ENCODE assay signal across 26 mouse cellular contexts in genomic region chr4:63346659-63347058, GRCm38 (mm10). TPM values are rescaled to one million over a fixed set of nuclear protein-coding genes. Genes with fewer than 3 reads are reported as not detected.
DNase-seq lines count a peak whose midpoint lies in the region; TF ChIP-seq lines count a peak whose summit lies in the region.
"Had no signal": no experiment of that assay in that cellular context is flagged by ENCODE, and none has a peak within 500 bp of the region (broad histone marks: within the 10 kb centered on the region; RNA-seq: fewer than 3 reads in every experiment).

No protein-coding gene starts in this region.

- H3K27ac ChIP-seq in gastrocnemius, adult 2 months, result no peak overlapping the region
- peak overlapping the region; percentile 91 for H3K27ac ChIP-seq in liver, adult 2 months (replicated peaks; ENCODE audit: insufficient read depth, low read depth, low read length)
- H3K27ac ChIP-seq: embryonic facial prominence, embryonic 13.5 days; embryonic facial prominence, embryonic 15.5 days; forebrain, embryonic 10.5 days; forebrain, embryonic 12.5 days had no signal

- H3K36me3 ChIP-seq in liver, adult 2 months (ENCODE audit: control insufficient read depth, insufficient read depth, low read length), result 0 out of 2 replicates have a peak, but pooled peaks cover 2% of the 10 kb centered on the region
- H3K36me3 ChIP-seq: embryonic facial prominence, embryonic 13.5 days; embryonic facial prominence, embryonic 15.5 days; forebrain, embryonic 10.5 days; forebrain, embryonic 12.5 days had no signal

- H3K4me1 ChIP-seq in liver, adult 2 months (ENCODE audit: control insufficient read depth, insufficient read depth, low read length), result peaks cover 23% of the 10 kb centered on the region
- H3K4me1 ChIP-seq: forebrain, embryonic 10.5 days; forebrain, embryonic 12.5 days had no signal

- intact Hi-C loops in gastrocnemius, adult 2 months (cut with DNase I), result no loop called here
- intact Hi-C loops in gastrocnemius, postnatal 14 days (cut with DNase I; ENCODE audit: low total_unique reads), result no loop called here

- H3K4me3 ChIP-seq in gastrocnemius, adult 2 months, result no peak overlapping the region
- H3K4me3 ChIP-seq in liver, adult 2 months (ENCODE audit: insufficient read depth, low read depth, low read length), result no peak overlapping the region
- H3K4me3 ChIP-seq: embryonic facial prominence, embryonic 13.5 days; embryonic facial prominence, embryonic 15.5 days; erythroblast, embryonic 14.5 days; forebrain, embryonic 10.5 days; forebrain, embryonic 12.5 days had no signal

- H3K79me2 ChIP-seq in liver, adult 2 months (ENCODE audit: control insufficient read depth, insufficient read depth, low read length), result no peaks in the 10 kb centered on the region

- no peak for TF ChIP-seq CTCF in gastrocnemius, adult 2 months (IDR thresholded peaks at IDR 0.05)
- TF ChIP-seq CTCF in liver, adult 2 months (IDR thresholded peaks at IDR 0.05; ENCODE audit: low read depth, low read length), result no peak

- no peak for TF ChIP-seq POLR2A in liver, adult 2 months (IDR thresholded peaks at IDR 0.05; ENCODE audit: extremely low read depth, insufficient read depth, low read length)

- peak; percentile 8 for DNase-seq in gastrocnemius, adult 2 months
- no peak for DNase-seq in gastrocnemius, postnatal 14 days
- peak; percentile 96 for DNase-seq in liver, adult 2 months (ENCODE audit: extremely low read depth, low read depth, low spot score)
- DNase-seq in liver, result no peak
- DNase-seq: adrenal gland, adult 8-10 months; adrenal gland, postnatal 25 days; cerebellum, adult 11 months; cerebellum, adult 18-20 months; cerebellum, adult 8-10 months; cerebellum, adult 9-11 months; cerebellum, postnatal 14 days; cerebellum, postnatal 36 days; embryo, embryonic 11 days had no signal

- no peaks in the 10 kb centered on the region for H3K27me3 ChIP-seq in liver, adult 2 months (ENCODE audit: control insufficient read depth, insufficient read depth, low read length)
- H3K27me3 ChIP-seq: embryonic facial prominence, embryonic 13.5 days; embryonic facial prominence, embryonic 15.5 days; forebrain, embryonic 12.5 days had no signal

- H3K9ac ChIP-seq in liver, adult 2 months (ENCODE audit: low read depth, low read length), result peak overlapping the region; percentile 55
- H3K9ac ChIP-seq: embryonic facial prominence, embryonic 13.5 days; embryonic facial prominence, embryonic 15.5 days; forebrain, embryonic 12.5 days had no signal

- WGBS in liver, adult 2 months, result 21% methylated on average over 4 of the region's 4 CpGs

RNA-seq across cellular contexts. Expression of gene Orm1, which starts 2.3 kb away (rescaled TPM):
- 1 to 10 TPM in 1 of 2 experiments, not detected in 1; 1.3 TPM for total RNA-seq in gastrocnemius, adult 2 months (2021)
- total RNA-seq in gastrocnemius, postnatal 14 days (2021), result not detected
- 1,235 and 2,595 TPM in 2 replicates for total RNA-seq in liver, adult 2 months (2014; rRNA removed)
- polyA plus RNA-seq in liver, adult 2 months (2012; rRNA removed), result 676 and 691 TPM in 2 replicates
- total RNA-seq: ES-E14, MEL had no signal
- polyA plus RNA-seq: brain, embryonic 14.5 days; embryonic facial prominence, embryonic 11.5 days; embryonic facial prominence, embryonic 13.5 days; erythroblast, embryonic 14.5 days; forebrain, embryonic 10.5 days; forebrain, embryonic 12.5 days; forebrain, embryonic 14.5 days; forebrain, embryonic 16.5 days had no signal

RNA-seq across cellular contexts. Expression of gene Orm3, which starts 9.3 kb away (rescaled TPM):
- not detected for total RNA-seq in gastrocnemius, adult 2 months (2021)
- total RNA-seq in gastrocnemius, postnatal 14 days (2021), result not detected
- 1.1 and 14.1 TPM in 2 replicates for total RNA-seq in liver, adult 2 months (2014; rRNA removed)
- 7.3 and 11.4 TPM in 2 replicates for polyA plus RNA-seq in liver, adult 2 months (2012; rRNA removed)
- total RNA-seq: common myeloid progenitor, adult 5-6 weeks; ES-E14; MEL had no signal
- polyA plus RNA-seq: brain, embryonic 14.5 days; C2C12; embryonic facial prominence, embryonic 11.5 days; embryonic facial prominence, embryonic 13.5 days; embryonic facial prominence, embryonic 15.5 days; erythroblast, embryonic 14.5 days; forebrain, embryonic 10.5 days; forebrain, embryonic 12.5 days; forebrain, embryonic 14.5 days; forebrain, embryonic 16.5 days had no signal

RNA-seq across cellular contexts. Expression of gene Orm2, which starts 15.6 kb away (rescaled TPM):
- not detected for total RNA-seq in gastrocnemius, adult 2 months (2021)
- total RNA-seq in gastrocnemius, postnatal 14 days (2021), result not detected
- total RNA-seq in liver, adult 2 months (2014; rRNA removed), result 27.0 and 55.0 TPM in 2 replicates
- polyA plus RNA-seq in liver, adult 2 months (2012; rRNA removed), result 66.8 and 86.8 TPM in 2 replicates
- total RNA-seq: common myeloid progenitor, adult 5-6 weeks; ES-E14; MEL had no signal
- polyA plus RNA-seq: brain, embryonic 14.5 days; C2C12; embryonic facial prominence, embryonic 11.5 days; embryonic facial prominence, embryonic 13.5 days; erythroblast, embryonic 14.5 days; forebrain, embryonic 10.5 days; forebrain, embryonic 12.5 days; forebrain, embryonic 14.5 days; forebrain, embryonic 16.5 days had no signal

RNA-seq across cellular contexts. Expression of gene Akna, which starts 56.5 kb away (rescaled TPM):
- 1 to 10 TPM in 1 of 2 experiments, under 1 TPM in 1; 0.97 to 1.8 TPM for total RNA-seq in gastrocnemius, adult 2 months (2021)
- 1 to 10 TPM; 2.1 to 2.4 TPM for total RNA-seq in gastrocnemius, postnatal 14 days (2021)
- 1.0 and 1.4 TPM in 2 replicates for total RNA-seq in liver, adult 2 months (2014; rRNA removed)
- polyA plus RNA-seq in liver, adult 2 months (2012; rRNA removed), result 1.1 and 1.6 TPM in 2 replicates

Comparison
In these comparisons a context has a peak if more than half of its experiments do, and no peak if none do; other contexts are left out.
1. DNase-seq: peak in gastrocnemius, adult 2 months (single experiment) and liver, adult 2 months (single experiment); none in gastrocnemius, postnatal 14 days (single experiment) and liver (single experiment).
2. RNA of gene Orm1, which starts 2.3 kb away (total RNA-seq): 1,235 to 2,595 TPM in liver, adult 2 months; 1.3 TPM in gastrocnemius, adult 2 months and not detected in gastrocnemius, postnatal 14 days; every median in the first group is over 100 times any median in the second.
3. RNA of gene Orm2, which starts 15.6 kb away (total RNA-seq): 27.0 to 55.0 TPM in liver, adult 2 months; not detected in gastrocnemius, adult 2 months and not detected in gastrocnemius, postnatal 14 days; every median in the first group is over 10 times any median in the second.